Mouse (Mus musculus) cerebellum, adult 2 months (tissue): ENCODE measurements around the gene Cap2.

ENCODE experiments used
- CTCF ChIP-seq: fragments of 200-500 bp; IDR thresholded peaks from 2 replicates; pipeline ENCODE4 v1.5.1; 2011; ENCODE audit warnings: low read depth, mild to moderate bottlenecking, control low read depth, low read length, moderate library complexity, borderline replicate concordance; ENCODE audit not compliant: insufficient read depth
- POLR2A ChIP-seq: fragments of 200-500 bp; IDR thresholded peaks from 2 replicates; pipeline ENCODE4 v1.6.1; 2011; ENCODE audit warnings: low read length, control low read depth, borderline replicate concordance; ENCODE audit not compliant: insufficient read depth

GRCm38 (mm10) chr13:46510460-46510859 lies 8.8 kb downstream of the Cap2 start:
- TF ChIP-seq POLR2A (no peak), CTCF (no peak)
